8 mouse cellular contexts compared by ENCODE assay signal in the genomic region with DNA sequence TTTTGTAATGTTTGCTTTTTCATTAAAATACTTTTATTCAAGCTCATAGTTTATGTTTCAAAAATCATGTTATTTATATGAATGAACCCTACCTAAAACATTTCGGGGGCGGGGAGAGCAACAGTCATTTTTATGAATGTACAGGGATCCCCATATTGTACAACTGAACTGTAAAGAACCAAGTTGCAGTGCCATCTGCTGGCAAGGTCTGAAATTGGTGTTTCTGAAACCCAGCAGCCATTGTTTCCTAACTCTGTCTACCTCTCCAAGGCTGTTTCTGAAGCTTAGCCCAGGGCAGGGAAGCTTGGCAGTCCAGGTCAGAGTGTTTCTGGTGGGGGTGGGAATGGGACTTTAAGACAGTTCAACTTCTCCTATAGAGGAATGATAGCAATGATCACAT. TPM values are rescaled to one million over a fixed set of nuclear protein-coding genes. Genes with fewer than 3 reads are reported as not detected.
DNase-seq lines count a peak whose midpoint lies in the region; ATAC-seq and TF ChIP-seq lines count a peak whose summit lies in the region.

No protein-coding gene starts in this region.

- ATAC-seq in intestine, embryonic 14.5 days (replicated peaks; ENCODE audit: low FRiP score, low TSS enrichment, low read depth): no peak
- ATAC-seq in intestine, embryonic 16.5 days: no peak

- H3K36me3 ChIP-seq in intestine, embryonic 14.5 days (ENCODE audit: control insufficient read depth, insufficient read depth, low read length): peaks cover 12% of the 10 kb centered on the region; the same call in 1 of the 2 replicates
- no peaks in the 10 kb centered on the region for H3K36me3 ChIP-seq in intestine, embryonic 16.5 days (ENCODE audit: control insufficient read depth, insufficient read depth, low read length)

- 25% methylated on average over 2 of the region's 2 CpGs for WGBS in intestine, embryonic 14.5 days
- 18% methylated on average over 2 of the region's 2 CpGs for WGBS in intestine, embryonic 16.5 days

- TF ChIP-seq CTCF in layer of hippocampus, adult 2 months (conservative IDR thresholded peaks at IDR 0.05): peak; percentile 85

- DNase-seq in intestine, embryonic 14.5 days (ENCODE audit: low spot score): peak; percentile 80
- peak; percentile 22 for DNase-seq in Muller cell, postnatal 12 days (ENCODE audit: inconsistent ontology term)
- DNase-seq in cerebellum, adult 9-11 months: peak; percentile 55
- DNase-seq in frontal cortex, adult 2 months (ENCODE audit: extremely low spot score in 1 of 2, low spot score in 1 of 2): peak; percentile 54 to 88
- DNase-seq in layer of hippocampus, adult 2 months (ENCODE audit: low spot score in 2 of 2): peak; percentile 53 to 74
- DNase-seq in lung, postnatal 36 days: peak; percentile 66
- DNase-seq in right cerebral cortex, postnatal 25 days: peak; percentile 63

- H3K4me2 ChIP-seq in intestine, embryonic 14.5 days (ENCODE audit: low read length): no peak overlapping the region
- H3K4me2 ChIP-seq in intestine, embryonic 16.5 days (ENCODE audit: low read depth, low read length): no peak overlapping the region

- H3K4me3 ChIP-seq in intestine, embryonic 14.5 days (ENCODE audit: low read depth, low read length): no peak overlapping the region
- no peak overlapping the region for H3K4me3 ChIP-seq in intestine, embryonic 16.5 days (ENCODE audit: low read length)
- H3K4me3 ChIP-seq in layer of hippocampus, adult 2 months: no peak overlapping the region

- H3K9me3 ChIP-seq in intestine, embryonic 14.5 days (ENCODE audit: control insufficient read depth, low read length): no peaks in the 10 kb centered on the region
- no peaks in the 10 kb centered on the region for H3K9me3 ChIP-seq in intestine, embryonic 16.5 days (ENCODE audit: control insufficient read depth, low read length)

- no peak overlapping the region for H3K27ac ChIP-seq in intestine, embryonic 14.5 days (ENCODE audit: low read depth)
- no peak overlapping the region for H3K27ac ChIP-seq in intestine, embryonic 16.5 days (ENCODE audit: low read length)
- H3K27ac ChIP-seq in layer of hippocampus, adult 2 months: no peak overlapping the region

- no peaks in the 10 kb centered on the region for H3K4me1 ChIP-seq in intestine, embryonic 14.5 days (replicated peaks; ENCODE audit: control insufficient read depth, insufficient read depth, low read length)
- no peaks in the 10 kb centered on the region for H3K4me1 ChIP-seq in intestine, embryonic 16.5 days (ENCODE audit: control insufficient read depth, insufficient read depth, low read length)

- no peaks in the 10 kb centered on the region for H3K27me3 ChIP-seq in intestine, embryonic 14.5 days (replicated peaks; ENCODE audit: control insufficient read depth, insufficient read depth, low read length)
- H3K27me3 ChIP-seq in intestine, embryonic 16.5 days (replicated peaks; ENCODE audit: control insufficient read depth, insufficient read depth, low read length): no peaks in the 10 kb centered on the region

- no peak overlapping the region for H3K9ac ChIP-seq in intestine, embryonic 14.5 days (ENCODE audit: low read length)
- no peak overlapping the region for H3K9ac ChIP-seq in intestine, embryonic 16.5 days (ENCODE audit: low read depth, low read length)

RNA-seq across cellular contexts. Expression of gene Btbd10, which starts 57.4 kb away (rescaled TPM):
- 19.5 and 23.6 TPM in 2 replicates for polyA plus RNA-seq in intestine, embryonic 14.5 days (2014; fragmentation: Nextera tagmentation; extraction: Ambion mirVana)
- 13.3 and 14.5 TPM in 2 replicates for polyA plus RNA-seq in intestine, embryonic 16.5 days (2015; fragmentation: Nextera tagmentation; extraction: Ambion mirVana)
- polyA plus RNA-seq in frontal cortex, adult 2 months (2012; rRNA removed): 61.5 and 70.6 TPM in 2 replicates
- 10 to 100 TPM; 59.8 to 62.9 TPM for total RNA-seq in layer of hippocampus, adult 2 months (2021)

Comparison
In these comparisons a context has a peak if more than half of its experiments do, and no peak if none do; other contexts are left out.
1. DNase-seq: peak in every context shown above with its lines; median percentile 80 in intestine, embryonic 14.5 days; 71 in frontal cortex, adult 2 months; 66 in lung, postnatal 36 days; 64 in layer of hippocampus, adult 2 months; 63 in right cerebral cortex, postnatal 25 days; 55 in cerebellum, adult 9-11 months; 22 in Muller cell, postnatal 12 days.